Mouse (Mus musculus): ENCODE measurements around the gene Nom1. TPM values are rescaled to one million over a fixed set of nuclear protein-coding genes. Genes with fewer than 3 reads are reported as not detected.

The Nom1 gene
- total RNA-seq, 2 experiments from 2014 or later, result 12.9 to 13.3 TPM

DNA sequence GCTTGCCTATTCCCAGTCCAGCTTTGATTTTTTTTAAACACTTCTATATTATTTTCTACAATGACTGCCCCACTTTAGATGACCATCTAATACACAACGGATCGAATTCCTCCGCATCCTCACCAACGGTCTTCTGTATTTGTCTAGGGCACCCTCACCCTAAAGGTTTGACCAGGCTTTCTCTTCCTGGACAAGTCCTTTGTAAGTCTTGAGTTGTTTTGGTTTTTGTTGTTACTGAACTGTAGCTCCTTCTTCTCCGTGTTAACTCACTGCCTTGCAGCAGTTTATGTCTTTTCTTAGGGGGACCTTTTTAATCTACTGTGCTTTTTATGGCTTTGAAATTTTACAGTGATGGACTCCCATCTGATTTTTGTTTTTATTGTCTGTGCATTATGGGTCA is 35.8 kb downstream of the Nom1 start:
- intact Hi-C loops (cut with DNase I), result loop anchor here (10.0 kb wide), 1 partner anchor 1305 kb away; the partner anchor contains the start of gene En2

DNA sequence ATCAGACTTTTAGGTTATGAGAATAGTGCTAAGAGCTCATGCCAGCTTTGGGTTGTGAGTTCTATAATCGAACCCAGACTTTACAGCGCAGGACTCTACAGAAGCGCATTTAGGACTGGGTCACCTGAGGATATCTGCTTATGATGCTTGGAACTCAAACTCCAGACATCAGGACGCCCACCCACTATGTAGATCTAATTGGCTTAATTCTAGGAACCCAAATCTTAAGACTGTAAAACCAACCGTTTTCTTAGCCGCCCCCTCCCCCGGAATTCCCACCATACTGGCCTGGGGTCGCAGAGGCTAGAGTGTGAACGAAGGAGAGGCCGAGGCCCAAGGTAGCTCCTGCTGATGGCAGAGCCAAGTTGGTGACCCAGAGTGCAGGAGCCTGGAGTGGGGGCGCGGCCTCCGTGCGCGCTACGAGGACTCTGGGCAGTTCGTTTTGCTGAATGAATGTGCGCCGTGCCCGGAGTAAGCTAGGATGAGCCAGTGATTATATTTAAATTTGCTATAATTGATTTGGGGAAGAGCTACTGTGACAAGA is 36.5 kb downstream of the Nom1 start:
- intact Hi-C loops (cut with DNase I), result loop anchor here (10.0 kb wide), 1 partner anchor 1306 kb away; the partner anchor contains the start of gene En2
- DNase-seq, result no peak

More for the DNA sequence above, 35.8 kb downstream of the Nom1 start:
- DNase-seq, result no peak

DNA sequence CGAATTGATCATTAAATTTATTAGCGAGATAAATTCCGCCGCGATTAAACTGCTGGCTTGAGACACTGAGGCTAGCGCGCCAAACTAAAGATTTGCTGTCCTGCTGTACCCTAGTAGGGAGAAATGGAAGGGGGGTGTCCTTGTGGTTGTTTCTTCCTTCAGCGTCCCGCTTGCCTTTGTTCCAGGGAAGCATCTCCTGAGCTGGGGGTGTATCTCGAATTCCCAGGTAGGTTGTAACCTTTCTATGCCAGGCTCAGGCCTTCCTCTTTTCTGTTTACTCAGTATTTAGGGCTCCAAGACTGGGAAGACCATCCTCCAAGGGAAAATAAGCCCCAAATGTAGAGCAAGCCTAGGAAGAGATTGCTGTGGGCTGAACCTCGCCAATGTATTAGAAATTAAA is 36.9 kb downstream of the Nom1 start:
- intact Hi-C loops (cut with DNase I), result loop anchor here (10.0 kb wide), 1 partner anchor 1307 kb away; the partner anchor contains the start of gene En2
- DNase-seq, result no peak

DNA sequence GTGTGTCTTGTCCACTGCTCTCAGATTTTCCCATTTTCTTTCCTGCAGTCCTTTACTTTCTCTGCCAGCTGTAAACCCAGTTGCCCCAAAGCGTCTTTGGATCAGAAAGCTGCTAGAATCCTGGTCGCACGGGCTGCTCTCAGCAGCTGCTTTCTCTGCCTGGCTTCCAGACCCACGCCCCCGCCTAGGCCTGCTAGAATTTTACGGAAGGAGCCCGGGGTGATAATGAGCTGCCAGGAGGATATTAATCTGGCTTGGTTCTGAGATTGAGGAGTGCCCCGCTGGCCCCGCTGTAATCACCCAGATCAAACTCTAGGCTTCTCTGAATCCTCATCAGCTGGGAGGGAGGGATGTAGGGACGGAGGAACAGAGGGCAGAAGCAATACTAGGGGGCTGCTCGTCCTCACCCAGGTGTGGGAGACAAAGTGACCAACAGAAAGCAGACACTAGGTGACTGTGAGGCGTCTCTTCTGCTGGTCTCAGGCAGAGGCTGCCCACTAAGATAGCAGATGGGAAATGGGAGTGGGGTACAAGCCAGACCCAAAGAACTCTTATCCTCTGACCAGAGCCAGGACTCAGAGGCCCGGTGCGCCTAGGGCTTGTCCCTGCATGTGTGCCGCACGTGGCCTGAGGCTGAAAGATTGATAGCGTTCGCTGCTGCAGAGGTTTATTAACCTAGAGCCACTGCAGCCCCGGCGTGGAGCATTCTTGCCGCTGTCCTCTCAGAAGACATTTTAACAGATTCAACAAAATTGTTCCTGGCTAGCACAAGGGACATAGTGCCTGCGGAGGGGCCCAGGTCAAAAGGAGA is 37.6 kb downstream of the Nom1 start:
- intact Hi-C loops (cut with DNase I), result loop anchor here (10.0 kb wide), 1 partner anchor 1307 kb away; the partner anchor contains the start of gene En2
- no peak for DNase-seq

DNA sequence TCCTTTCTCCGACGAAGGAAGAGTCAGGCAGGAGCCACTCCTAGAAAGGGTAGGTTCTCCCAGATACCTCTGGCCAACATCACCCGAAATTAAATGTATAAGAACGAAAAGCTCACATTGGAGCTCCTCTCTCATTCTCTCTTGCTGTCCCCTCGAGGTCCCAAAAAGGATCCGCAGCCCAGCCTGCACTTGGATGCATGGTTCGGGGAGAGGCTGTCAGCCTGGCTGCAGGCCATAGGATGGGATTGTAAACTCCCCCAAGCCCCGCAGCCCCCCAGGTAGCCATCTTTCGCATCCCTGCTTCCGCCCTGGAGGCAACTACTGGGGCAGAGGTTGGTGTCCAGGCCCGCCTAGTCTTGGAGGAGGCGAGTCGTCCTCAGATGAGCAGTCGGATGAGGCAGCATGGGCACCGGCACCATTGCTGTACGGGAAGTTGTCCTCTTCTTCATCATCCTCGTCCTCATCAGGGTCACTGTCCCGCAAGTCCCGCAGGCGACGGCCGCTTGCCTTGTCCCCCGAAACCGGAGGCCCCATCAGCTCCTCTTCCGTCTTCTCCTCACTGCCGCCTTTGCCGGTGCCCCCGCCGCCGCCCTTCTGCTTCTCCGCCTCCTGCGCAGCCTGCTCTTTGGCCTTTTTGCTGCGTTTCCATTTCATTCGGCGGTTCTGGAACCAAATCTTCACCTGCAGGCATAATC is 39.2 kb downstream of the Nom1 start:
- DNase-seq, result no peak
- intact Hi-C loops (cut with DNase I), result loop anchor here (10.0 kb wide), 1 partner anchor 1309 kb away; the partner anchor contains the start of gene En2

DNA sequence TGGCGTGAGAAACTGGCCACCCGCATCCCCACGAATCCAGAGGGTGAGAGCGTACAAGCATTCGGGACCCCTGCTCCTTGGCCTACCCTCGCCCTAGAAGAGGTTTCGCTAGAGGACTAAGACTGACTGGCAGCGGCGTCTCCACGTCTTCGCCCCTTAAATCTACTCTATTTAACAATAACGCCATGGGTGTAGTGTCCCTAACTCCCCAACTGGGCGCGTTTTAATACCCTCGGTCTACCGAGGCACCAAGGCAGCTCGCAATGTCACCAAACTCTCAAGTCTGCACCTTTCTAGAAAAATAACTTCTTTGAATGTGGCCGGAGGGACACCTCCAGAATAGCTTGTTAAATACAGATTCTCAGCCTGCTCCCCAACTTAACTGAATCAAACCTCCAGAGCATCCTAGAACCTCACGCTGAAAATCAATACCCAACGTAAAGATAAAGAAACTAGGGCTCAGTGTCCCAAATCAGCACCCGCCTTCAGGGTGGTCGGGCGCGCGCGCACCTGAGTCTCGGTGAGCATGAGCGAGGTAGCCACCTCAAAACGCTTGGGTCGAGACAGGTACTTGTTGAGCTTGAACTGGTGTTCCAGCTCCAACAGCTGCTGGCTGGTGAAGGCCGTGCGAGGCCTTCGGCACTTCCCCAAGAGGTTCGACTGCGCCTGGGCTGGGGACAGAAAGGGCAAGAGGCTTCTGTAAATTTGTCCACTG is 39.9 kb downstream of the Nom1 start:
- DNase-seq, result no peak
- intact Hi-C loops (cut with DNase I), result loop anchor here (10.0 kb wide), 1 partner anchor 1310 kb away; the partner anchor contains the start of gene En2

DNA sequence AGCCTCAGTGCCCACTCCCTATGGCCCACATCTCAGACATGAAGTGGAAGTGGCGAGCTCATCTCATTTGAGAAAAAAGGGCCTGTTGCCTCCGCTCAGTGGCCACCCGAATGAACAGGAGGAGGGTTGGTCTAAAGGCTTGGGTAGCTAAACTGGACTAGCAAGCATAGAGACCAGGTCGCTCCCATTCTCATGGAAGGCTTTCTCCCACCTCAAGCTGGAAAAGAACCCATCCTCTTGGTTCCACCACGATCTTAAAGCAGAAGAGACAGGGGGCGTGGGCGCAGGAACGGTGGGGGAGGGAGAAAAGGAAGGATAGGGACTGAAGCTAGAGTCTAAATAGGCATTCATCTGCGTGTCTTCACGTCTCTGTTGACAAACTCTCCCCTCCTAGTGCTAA is 40.6 kb downstream of the Nom1 start:
- no peak for DNase-seq
- intact Hi-C loops (cut with DNase I), result loop anchor here (10.0 kb wide), 1 partner anchor 1310 kb away; the partner anchor contains the start of gene En2

DNA sequence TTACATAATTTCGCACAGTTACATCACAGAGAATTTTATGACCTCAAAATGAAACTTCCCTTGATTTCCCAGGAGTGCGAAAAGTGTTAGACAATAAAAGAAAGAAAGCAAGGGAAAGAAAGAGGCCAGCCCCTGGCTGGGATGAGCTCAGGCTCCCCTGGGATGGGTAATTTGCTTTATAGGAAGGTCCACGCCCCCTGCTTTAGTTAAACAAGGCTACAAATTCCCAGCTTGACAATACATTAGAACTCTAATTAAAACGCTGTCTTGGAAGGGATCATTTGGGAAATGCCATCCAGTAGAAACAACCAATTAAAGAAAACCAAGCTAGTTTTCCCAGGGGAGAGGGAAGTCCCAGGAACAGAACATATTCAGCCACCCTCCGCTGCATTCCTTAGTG is 41.1 kb downstream of the Nom1 start:
- intact Hi-C loops (cut with DNase I), result loop anchor here (10.0 kb wide), 1 partner anchor 1311 kb away; the partner anchor contains the start of gene En2

DNA sequence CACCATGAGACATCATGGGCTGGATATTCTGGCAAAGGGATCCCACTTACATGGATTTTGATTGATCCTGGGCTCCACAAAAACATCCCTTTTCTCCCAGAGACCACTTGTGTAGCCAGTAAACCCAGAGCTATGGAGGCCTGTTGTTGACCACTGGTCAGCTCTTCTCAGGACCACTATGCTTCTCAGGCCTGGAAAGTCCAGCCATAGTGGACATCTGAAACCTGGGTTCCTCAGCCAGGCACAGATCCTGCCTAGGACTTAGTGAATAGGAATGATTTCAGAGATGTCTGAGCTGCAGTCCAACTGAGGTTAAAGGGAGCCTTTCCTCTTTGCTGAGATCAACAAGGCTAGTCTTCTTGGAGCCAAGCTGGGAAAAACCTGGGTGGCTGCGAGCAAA is 41.6 kb downstream of the Nom1 start:
- intact Hi-C loops (cut with DNase I), result loop anchor here (10.0 kb wide), 1 partner anchor 1311 kb away; the partner anchor contains the start of gene En2
- DNase-seq, result no peak

More for the DNA sequence above, 41.1 kb downstream of the Nom1 start:
- no peak for DNase-seq

DNA sequence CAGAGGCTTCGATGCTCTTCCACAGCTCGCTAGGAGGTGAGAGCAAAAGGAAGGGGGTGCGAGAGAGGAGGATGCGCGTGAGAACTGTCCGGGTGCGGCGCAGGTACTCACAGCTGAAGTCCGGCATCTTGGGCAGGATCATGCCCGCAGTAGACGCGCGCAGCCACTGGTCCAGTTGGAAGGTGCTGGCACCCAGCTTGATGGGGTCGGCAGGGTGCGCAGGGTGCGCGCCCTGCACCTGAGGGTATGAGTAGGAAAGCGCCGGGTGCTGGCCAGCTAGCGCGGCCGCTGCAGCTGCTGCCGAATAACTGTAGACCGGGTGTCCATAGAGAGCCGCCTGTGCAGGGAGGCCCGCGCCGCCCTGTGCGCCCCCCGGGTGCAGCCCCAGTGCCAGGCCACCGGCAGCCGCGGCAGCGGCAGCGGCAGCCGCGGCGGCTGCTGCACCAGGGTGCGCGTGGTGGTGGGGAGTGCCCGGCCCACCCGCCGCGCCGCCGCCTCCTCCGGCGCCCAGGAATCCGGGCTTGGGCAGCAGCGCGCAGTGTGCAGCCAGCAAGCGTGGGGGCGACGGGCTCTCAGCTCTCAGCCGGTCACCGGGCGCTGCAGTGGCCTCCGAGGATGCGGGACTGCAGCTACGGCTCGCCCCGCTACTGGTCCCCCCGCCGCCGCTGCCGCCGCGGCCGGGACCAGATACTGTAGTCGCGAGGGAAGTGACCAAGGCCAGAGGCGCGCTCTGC is 43.2 kb downstream of the Nom1 start:
- DNase-seq, result no peak
- intact Hi-C loops (cut with DNase I), result loop anchor here (10.0 kb wide), 1 partner anchor 1313 kb away; the partner anchor contains the start of gene En2

DNA sequence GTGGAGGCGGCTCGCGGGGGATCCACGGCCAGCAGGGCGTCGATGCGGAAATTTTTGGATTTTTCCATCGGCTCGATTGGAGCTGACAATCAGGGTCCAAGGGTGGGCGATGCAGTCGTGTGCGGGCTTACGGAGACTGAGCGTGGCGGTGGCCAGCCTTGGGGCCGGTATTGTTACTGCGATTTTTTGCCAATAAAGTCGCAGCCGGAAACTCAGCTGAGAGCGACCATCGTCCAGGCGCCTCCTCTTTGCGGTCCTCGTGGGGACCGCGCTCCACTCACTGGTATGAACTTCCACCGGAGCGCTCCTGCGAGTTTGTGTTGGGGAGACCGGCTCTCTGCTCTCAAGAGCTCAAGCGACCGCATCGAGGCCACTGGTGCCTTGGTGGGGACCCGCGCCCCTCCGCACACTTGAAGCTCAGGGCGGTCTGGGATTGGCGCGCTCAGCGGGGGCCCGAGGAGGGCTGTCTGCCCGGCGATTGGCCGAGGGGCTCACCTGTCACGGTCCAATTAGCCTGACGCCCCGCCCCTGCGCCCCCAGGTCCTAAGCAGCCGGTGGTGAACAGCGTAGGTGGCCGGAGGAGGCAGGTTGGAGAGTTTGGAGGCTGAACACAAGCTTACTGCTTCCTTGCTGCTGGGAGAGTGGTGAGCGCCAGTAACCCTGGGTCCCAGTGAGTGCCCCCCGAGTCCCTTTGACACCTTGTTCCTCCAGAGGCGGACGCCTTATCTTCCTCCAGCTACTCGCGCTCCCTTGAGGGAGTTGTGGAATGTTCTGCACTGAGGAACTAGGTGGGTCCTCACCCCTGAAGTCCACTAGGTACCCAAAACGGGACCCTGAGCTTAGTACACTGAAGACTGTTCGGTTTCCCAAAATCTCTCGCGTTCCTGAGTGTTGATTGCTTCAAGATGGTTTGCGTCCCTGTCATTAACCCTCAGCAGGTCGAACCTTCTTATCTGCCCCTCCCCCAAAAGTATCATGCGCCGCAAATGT is 44.0 kb downstream of the Nom1 start, which contains the start of gene Mnx1:
Gene Mnx1 (minus strand): TSS at position 263 of the 990 bp plus-strand sequence.
- no peak for DNase-seq
- intact Hi-C loops (cut with DNase I), result loop anchor here (10.0 kb wide), 1 partner anchor 1314 kb away; the partner anchor contains the start of gene En2

DNA sequence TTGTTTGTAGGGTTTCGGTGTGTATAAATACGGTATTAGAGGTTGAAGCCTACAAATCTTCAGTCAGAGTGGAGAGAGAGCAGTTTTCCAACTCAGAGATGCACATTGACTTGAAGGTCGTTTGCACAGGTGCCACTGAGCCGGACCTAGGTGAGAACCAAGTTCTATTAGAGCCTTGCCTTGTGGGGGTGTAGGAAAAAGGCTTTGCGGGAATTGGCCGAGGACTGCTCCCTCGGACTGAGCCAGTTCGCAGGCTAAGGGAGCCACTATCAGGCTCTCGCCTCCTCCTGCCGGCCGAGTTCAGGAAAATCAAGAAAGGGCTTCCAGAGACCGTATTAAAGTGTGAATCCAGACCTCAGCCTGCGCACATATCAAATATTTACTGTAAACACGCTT is 44.7 kb downstream of the Nom1 start:
- no peak for DNase-seq
- intact Hi-C loops (cut with DNase I), result loop anchor here (10.0 kb wide), 1 partner anchor 1314 kb away; the partner anchor contains the start of gene En2

DNA sequence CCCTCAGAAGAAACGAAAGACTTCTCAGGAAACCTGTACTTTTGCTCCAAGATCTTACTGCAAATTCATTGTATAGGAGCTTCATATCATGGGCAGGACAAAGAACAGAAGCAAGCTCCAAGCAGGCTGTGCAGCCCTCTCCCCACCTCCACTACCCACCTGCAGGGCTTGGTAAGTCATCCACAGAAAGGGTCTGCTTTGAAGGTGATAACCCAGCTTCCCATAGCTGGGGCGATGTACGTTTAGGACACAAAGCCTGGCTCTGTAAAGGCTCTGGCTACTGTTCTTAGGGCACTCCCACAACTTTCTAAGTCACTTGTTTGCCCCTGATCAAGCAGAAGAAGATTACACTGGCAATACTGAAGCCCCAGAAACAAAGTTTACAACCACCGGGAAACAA is 49.3 kb downstream of the Nom1 start:
- DNase-seq, result no peak
- intact Hi-C loops (cut with DNase I), result no loop called here

DNA sequence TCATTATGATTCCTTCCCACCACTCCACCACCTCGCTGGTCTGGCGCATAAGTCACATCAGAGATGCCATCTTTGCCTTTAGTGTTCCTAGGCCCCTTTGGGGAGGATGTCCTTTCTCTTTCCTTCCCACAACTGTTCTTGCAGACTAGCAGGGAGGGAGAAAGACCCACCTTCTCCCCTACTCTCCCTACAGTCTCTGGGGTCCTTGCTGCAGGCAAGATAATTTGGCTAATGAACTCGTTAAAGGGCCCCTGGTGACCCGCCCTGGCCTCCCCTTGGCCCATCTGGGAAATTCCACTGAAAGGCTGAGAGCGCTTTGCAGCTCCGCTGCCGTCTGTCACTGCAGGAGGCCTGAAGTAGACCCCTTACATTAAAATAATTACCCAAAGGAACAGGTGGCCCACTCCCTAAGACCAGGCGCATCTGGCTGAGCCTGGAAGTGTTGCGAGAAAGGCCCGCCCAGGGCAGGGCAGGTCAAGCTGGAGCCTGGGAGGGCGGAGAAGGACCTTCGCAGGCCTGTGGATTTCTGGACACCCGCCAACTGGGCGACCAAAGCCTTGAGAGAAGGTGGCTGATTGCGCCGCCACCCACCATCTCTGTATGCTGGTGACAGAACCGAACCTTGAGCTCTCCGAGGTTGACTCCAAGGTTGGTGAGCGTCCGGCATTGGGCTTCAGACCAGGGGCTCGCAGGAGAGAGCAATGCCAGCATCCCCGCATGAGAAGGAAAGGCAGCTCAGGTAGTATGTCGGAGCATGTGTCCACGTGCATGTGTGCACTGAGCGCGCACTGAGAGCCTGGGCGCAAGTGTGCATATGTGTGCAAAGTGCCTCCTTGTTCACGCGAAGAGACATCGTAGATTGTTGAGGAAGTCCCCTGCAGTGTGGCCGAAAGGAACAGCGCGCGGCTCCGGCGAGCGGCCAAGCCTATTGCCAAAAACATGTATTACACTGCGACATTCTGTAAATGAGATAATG is 50.8 kb downstream of the Nom1 start:
- intact Hi-C loops (cut with DNase I), result no loop called here
- no peak for DNase-seq

DNA sequence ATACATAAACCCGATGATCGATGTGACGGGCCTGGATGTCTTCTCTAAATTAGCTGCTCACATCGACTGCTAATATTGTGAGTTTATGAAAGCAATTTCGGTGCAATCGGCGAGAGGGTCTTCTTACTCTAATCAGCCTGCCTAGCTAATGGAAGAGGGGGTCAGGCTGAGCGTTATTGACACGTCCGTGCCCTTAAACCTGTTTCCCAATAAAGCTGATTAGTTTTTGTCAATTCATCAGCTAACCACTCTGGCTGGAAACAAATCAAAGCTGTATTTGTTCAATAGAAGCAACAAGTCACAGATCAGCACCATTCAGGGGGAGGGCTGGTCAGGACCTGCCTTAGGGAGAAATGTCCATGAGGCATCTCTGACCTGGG is 51.5 kb downstream of the Nom1 start:
- no peak for DNase-seq
- intact Hi-C loops (cut with DNase I), result no loop called here

DNA sequence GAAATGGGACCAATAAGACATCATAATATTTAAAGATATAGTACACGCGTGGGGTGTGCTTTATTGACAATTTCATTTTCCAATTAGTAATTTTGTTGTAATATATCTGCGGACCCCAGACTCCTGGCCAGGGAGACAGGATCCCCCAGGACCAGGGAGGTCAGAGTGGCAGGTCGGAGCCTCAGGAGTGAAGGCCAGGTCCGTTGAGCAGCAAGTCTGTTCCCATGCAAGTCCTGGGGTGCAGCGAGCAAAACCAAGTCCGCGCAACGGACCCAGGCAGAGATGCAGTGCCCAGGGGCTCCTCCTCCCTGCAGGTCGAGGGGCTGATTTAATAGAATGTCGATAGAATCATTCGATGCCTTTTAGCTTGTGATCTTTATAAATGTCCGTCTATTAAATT is 52.9 kb downstream of the Nom1 start:
- intact Hi-C loops (cut with DNase I), result no loop called here
- DNase-seq, result no peak

DNA sequence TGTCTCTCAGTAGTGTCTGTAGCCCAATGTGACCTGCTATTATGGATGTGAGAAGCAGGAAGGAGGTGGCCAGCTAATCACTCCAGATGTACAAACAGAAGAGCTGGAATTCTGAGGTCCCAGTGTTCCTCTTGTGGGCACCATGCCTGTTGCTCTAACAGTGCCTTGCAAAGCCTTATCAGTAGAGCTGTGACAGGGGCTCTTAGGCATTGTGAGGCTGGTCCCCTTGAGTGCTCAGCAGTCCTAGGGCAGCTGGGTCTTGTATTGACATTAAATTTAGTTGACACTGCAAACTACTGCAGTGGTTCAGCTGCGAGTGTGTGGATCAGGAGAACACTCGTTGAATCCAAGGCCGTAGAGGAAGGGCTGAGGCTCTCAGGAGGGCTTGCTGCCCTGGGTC is 72.5 kb downstream of the Nom1 start:
- DNase-seq, result no peak
- intact Hi-C loops (cut with DNase I), result no loop called here
